Mouse (Mus musculus) hindbrain, embryonic 16.5 days (tissue): Measurements from ENCODE around the gene Rps9. TPM values are rescaled to one million over a fixed set of nuclear protein-coding genes. Genes with fewer than 3 reads are reported as not detected.
A peak's percentile ranks its signal among the peaks of the same experiment; 100 is the strongest.
"Not testable (repeated sequence)": the region's sequence is repeated elsewhere in the genome, so short reads cannot be mapped to it uniquely, and the experiment has no call there.

Source experiments
- ATAC-seq: fragments of 200-750 bp; cut with Nextera tagmentation; 2 replicates; pipeline ENCODE4 v1.8.0; 2017; ENCODE audit warnings: moderate TSS enrichment, moderate library complexity
- H3K27ac ChIP-seq: fragments of 300-500 bp; sonication (generic); 2 replicates; pipeline ENCODE4 v1.5.1; 2014; ENCODE audit warnings: low read depth, mild to moderate bottlenecking, control low read depth, low read length, moderate library complexity
- H3K27me3 ChIP-seq: fragments of 300-500 bp; sonication (generic); replicated peaks from 2 replicates; pipeline ENCODE4 v1.6.1; 2014; ENCODE audit warnings: low read length; ENCODE audit not compliant: control insufficient read depth, insufficient read depth
- H3K36me3 ChIP-seq: fragments of 300-500 bp; sonication (generic); 2 replicates; pipeline ENCODE4 v1.6.1; 2014; ENCODE audit warnings: mild to moderate bottlenecking, low read length, moderate library complexity, mixed read lengths; ENCODE audit not compliant: control insufficient read depth, insufficient read depth
- H3K4me1 ChIP-seq: fragments of 300-500 bp; sonication (generic); 2 replicates; pipeline ENCODE4 v1.6.1; 2014; ENCODE audit warnings: low read depth, low read length; ENCODE audit not compliant: control insufficient read depth, insufficient read depth
- H3K4me2 ChIP-seq: fragments of 300-500 bp; sonication (generic); 2 replicates; pipeline ENCODE4 v1.6.1; 2014; ENCODE audit warnings: mild to moderate bottlenecking, low read length, control low read depth, moderate library complexity
- H3K4me3 ChIP-seq: fragments of 300-500 bp; sonication (generic); 2 replicates; pipeline ENCODE4 v1.5.1; 2014; ENCODE audit warnings: mild to moderate bottlenecking, low read length, control low read depth, moderate library complexity
- H3K9ac ChIP-seq: fragments of 300-500 bp; sonication (generic); 2 replicates; pipeline ENCODE4 v1.6.1; 2014; ENCODE audit warnings: low read depth, mild to moderate bottlenecking, control low read depth, low read length, moderate library complexity
- H3K9me3 ChIP-seq: fragments of 300-500 bp; sonication (generic); 2 replicates; pipeline ENCODE4 v1.6.1; 2014; ENCODE audit warnings: mild to moderate bottlenecking, low read length, moderate library complexity; ENCODE audit not compliant: control insufficient read depth
- WGBS: fragments of 180-500 bp; shearing (Covaris S2); extraction: QIAGEN DNeasy Blood & Tissue Kit; methylation state at CpG from one replicate; pipeline ENCODE4 v1.1.7; 2014; 5-methylcytosine and 5-hydroxymethylcytosine counted together
- polyA plus RNA-seq: library from polyadenylated mRNA; unstranded; fragments of >200 nt; fragmentation: Nextera tagmentation; extraction: Ambion mirVana; gene quantifications from 2 replicates; pipeline ENCODE4 v1.2.1, GENCODE M21; 2015

Rps9 gene
- polyA plus RNA-seq, 1 experiment from 2014 or later: 689 TPM

DNA sequence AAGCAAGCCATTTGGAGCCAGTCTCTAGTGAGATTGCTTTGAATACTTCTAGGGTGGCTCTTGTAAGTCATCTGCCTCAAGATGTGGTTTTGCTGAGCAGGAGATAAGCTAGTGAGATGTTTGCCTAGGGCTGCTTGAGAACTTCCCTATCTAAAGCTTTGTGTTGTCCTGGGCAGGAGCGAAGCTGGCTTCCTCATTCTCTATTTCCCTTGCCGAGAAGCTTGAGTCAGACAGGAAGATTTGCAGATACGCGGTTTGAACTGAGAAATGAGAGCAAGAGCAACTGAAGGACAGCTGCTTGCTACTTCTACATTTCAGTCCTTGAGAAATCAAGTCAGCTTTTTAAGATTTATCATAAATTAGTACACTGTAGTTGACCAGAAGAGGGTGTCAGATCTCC, 3.2 kb downstream of the Rps9 start:
- H3K9me3 ChIP-seq: no peaks in the 10 kb centered on the region
- no peaks in the 10 kb centered on the region for H3K27me3 ChIP-seq
- H3K36me3 ChIP-seq: peaks cover 11% of the 10 kb centered on the region
- no peak overlapping the region for H3K9ac ChIP-seq
- H3K27ac ChIP-seq: no peak overlapping the region
- no peak overlapping the region for H3K4me2 ChIP-seq
- WGBS: 64% methylated on average over 4 of the region's 4 CpGs
- H3K4me1 ChIP-seq: peaks cover 16% of the 10 kb centered on the region
- no peak for ATAC-seq
- no peak overlapping the region for H3K4me3 ChIP-seq

DNA sequence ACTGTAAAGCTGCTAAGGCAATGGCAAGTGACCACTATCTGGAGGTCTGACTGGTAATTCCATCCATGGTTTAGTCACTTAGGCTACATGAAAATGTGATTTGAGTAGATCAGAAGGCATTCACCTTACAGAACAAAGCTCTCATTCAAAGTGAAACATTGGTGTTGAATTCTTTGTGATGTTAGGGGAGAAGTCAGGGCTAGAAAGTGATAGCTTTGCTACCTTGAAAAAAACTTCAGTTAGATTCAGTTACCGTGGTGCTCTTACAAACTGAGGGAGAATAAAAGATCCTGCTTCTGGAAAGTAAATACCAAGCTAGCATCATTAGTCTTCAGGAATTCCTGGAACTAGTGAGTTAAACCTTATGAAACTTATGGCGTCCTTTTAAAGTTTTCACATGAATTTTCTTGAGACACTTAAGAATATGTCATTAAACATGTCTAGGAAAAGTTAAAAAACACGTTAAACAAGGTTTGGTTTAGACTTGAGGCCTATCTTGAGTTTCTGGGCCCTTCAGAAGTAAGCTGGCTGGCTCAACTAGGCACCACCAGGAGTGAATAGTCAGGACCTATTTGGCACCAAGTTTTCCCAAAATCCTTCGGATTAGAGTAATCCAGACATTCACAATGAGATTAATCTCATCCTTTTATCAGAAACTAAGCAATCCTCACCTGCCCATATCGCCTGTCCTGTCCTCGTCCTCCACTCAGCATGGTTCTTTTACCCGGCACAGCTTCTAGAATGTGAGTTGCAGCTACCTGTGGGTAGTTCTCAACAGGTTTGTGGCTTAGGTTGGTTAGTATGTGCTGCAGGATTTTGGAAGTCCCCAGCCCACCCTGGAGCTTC, 4.0 kb downstream of the Rps9 start:
- no peak for ATAC-seq
- H3K9me3 ChIP-seq: no peaks in the 10 kb centered on the region
- H3K4me2 ChIP-seq: no peak overlapping the region
- H3K27me3 ChIP-seq: no peaks in the 10 kb centered on the region
- no peak overlapping the region for H3K4me3 ChIP-seq
- H3K27ac ChIP-seq: no peak overlapping the region
- H3K36me3 ChIP-seq: peaks cover 11% of the 10 kb centered on the region
- peaks cover 16% of the 10 kb centered on the region for H3K4me1 ChIP-seq
- H3K9ac ChIP-seq: no peak overlapping the region
- WGBS: 27% methylated on average over 7 of the region's 7 CpGs

- not testable (repeated sequence) for H3K4me3 ChIP-seq, H3K4me2 ChIP-seq, H3K9me3 ChIP-seq, H3K9ac ChIP-seq, ATAC-seq, H3K27ac ChIP-seq, H3K27me3 ChIP-seq
- WGBS: 39% methylated on average over 5 of the region's 5 CpGs
- H3K36me3 ChIP-seq: peaks cover 11% of the 10 kb centered on the region
- H3K4me1 ChIP-seq: peaks cover 16% of the 10 kb centered on the region
Measured at GRCm38 (mm10) chr7:3708447-3708980, 4.7 kb downstream of the Rps9 start.

DNA sequence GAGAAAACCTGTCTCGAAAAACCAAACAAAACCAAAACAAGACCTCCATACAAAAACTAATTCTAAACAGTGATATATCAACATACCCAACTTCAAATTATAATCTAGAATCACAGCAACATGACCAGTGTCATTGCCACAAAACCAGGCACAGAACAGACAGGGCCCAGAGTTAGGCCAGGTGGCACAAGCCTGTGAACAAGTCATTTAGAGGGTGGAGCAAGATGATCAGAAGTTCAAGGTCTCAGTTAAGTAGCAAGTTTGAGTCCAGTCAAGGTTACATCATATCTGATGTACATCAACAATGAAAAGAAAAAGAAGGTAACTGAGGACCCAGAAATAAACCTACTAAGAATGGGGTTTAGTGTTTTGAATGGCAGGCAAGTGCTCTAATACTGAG, 5.2 kb downstream of the Rps9 start:
- Histone ChIP-seq H3K9me3 (no peaks in the 10 kb centered on the region), H3K4me3 (no peak overlapping the region), H3K27me3 (no peaks in the 10 kb centered on the region), H3K36me3 (peaks cover 11% of the 10 kb centered on the region), H3K27ac (no peak overlapping the region), H3K9ac (no peak overlapping the region), H3K4me1 (peaks cover 16% of the 10 kb centered on the region), H3K4me2 (no peak overlapping the region)
- ATAC-seq: no peak
- WGBS: 74% methylated on average over 1 of the region's 1 CpGs

- 0 out of 2 replicates have a peak, but pooled peaks have one; percentile 32 for ATAC-seq
- H3K4me2 ChIP-seq: no peak overlapping the region
- no peaks in the 10 kb centered on the region for H3K27me3 ChIP-seq
- no peaks in the 10 kb centered on the region for H3K9me3 ChIP-seq
- H3K4me1 ChIP-seq: no peaks in the 10 kb centered on the region
- H3K27ac ChIP-seq: no peak overlapping the region
- H3K4me3 ChIP-seq: no peak overlapping the region
- no peak overlapping the region for H3K9ac ChIP-seq
- H3K36me3 ChIP-seq: peaks cover 6% of the 10 kb centered on the region; the same call in 1 of the 2 replicates
- 36% methylated on average over 5 of the region's 5 CpGs for WGBS
Measured at GRCm38 (mm10) chr7:3712264-3712942, 8.6 kb downstream of the Rps9 start.

- WGBS: 53% methylated on average over 1 of the region's 1 CpGs
- no peaks in the 10 kb centered on the region for H3K27me3 ChIP-seq
- no peak overlapping the region for H3K4me3 ChIP-seq
- H3K36me3 ChIP-seq: no peaks in the 10 kb centered on the region
- H3K27ac ChIP-seq: no peak overlapping the region
- no peaks in the 10 kb centered on the region for H3K4me1 ChIP-seq
- H3K4me2 ChIP-seq: no peak overlapping the region
- ATAC-seq: no peak
- no peaks in the 10 kb centered on the region for H3K9me3 ChIP-seq
- H3K9ac ChIP-seq: no peak overlapping the region; the same call in 1 of the 2 replicates
Measured at GRCm38 (mm10) chr7:3715249-3715648, 11.5 kb downstream of the Rps9 start.

- WGBS: 33% methylated on average over 1 of the region's 3 CpGs
- not testable (repeated sequence) for H3K9me3 ChIP-seq, H3K4me3 ChIP-seq, H3K4me1 ChIP-seq, H3K27me3 ChIP-seq, H3K9ac ChIP-seq, H3K4me2 ChIP-seq, H3K27ac ChIP-seq, H3K36me3 ChIP-seq, ATAC-seq
Measured at GRCm38 (mm10) chr7:3720268-3720667, 16.5 kb downstream of the Rps9 start, which contains the start of gene Pirb. Pirb (minus strand) TSS chr7:3720391.

DNA sequence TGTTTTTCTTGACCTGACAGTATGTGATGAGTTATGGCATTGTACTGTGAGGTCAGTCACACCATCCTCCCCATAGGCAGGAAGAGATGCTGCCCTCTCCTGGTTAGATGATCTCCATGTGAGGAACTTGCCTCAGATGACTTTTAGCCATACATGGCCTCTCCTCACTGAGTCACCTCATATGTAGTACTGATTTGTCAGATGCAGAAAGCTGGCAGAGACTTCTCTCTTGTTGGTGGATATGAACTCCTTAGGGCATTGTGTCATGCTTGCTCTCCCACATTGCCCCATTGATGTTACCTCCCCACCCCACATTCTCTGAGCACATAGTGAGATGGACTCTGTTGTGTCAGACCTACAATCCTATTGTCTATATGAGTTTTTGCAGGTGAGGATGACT, 21.7 kb downstream of the Rps9 start:
- not testable (repeated sequence) for ATAC-seq, H3K4me2 ChIP-seq, H3K9ac ChIP-seq, H3K4me3 ChIP-seq, H3K27ac ChIP-seq, H3K4me1 ChIP-seq, H3K9me3 ChIP-seq, H3K36me3 ChIP-seq, H3K27me3 ChIP-seq

- H3K9me3 ChIP-seq, H3K4me3 ChIP-seq, H3K9ac ChIP-seq, H3K27me3 ChIP-seq, H3K4me1 ChIP-seq, H3K27ac ChIP-seq, H3K4me2 ChIP-seq, ATAC-seq, H3K36me3 ChIP-seq: not testable (repeated sequence)
- no CpG with 5 or more reads among the region's 1 CpGs for WGBS
Measured at GRCm38 (mm10) chr7:3732675-3733074, 28.9 kb downstream of the Rps9 start.
